Mouse (Mus musculus): ENCODE results near the gene Vwa7. TPM values are rescaled to one million over a fixed set of nuclear protein-coding genes. Genes with fewer than 3 reads are reported as not detected.

The Vwa7 gene
- polyA plus RNA-seq, 1 experiment from 2014 or later = 0.14 TPM

GRCm38 (mm10) chr17:35017706-35018030 lies 1.3 kb downstream of the Vwa7 start:
- no peak overlapping the region for H3K4me3 ChIP-seq (replicated peaks; ENCODE audit: low read length)
- H3K9me3 ChIP-seq (ENCODE audit: control insufficient read depth, low read length) = no peaks in the 10 kb centered on the region
- no peak overlapping the region for H3K9ac ChIP-seq (replicated peaks; ENCODE audit: low read depth, low read length)
- ATAC-seq = no peak
- no peak overlapping the region for H3K27ac ChIP-seq (ENCODE audit: low read length)
- no peaks in the 10 kb centered on the region for H3K27me3 ChIP-seq (replicated peaks; ENCODE audit: control insufficient read depth, insufficient read depth, low read length)
- H3K4me1 ChIP-seq (replicated peaks; ENCODE audit: control insufficient read depth, insufficient read depth, low read length) = peaks cover 12% of the 10 kb centered on the region
- no peak overlapping the region for H3K4me2 ChIP-seq (ENCODE audit: low read length)
- WGBS = 76% methylated on average over 14 of the region's 14 CpGs
- peaks cover 20% of the 10 kb centered on the region for H3K36me3 ChIP-seq (ENCODE audit: control insufficient read depth, insufficient read depth)

- no peaks in the 10 kb centered on the region for H3K27me3 ChIP-seq (replicated peaks; ENCODE audit: control insufficient read depth, insufficient read depth, low read length)
- H3K4me1 ChIP-seq (replicated peaks; ENCODE audit: control insufficient read depth, insufficient read depth, low read length) = peaks cover 12% of the 10 kb centered on the region
- ATAC-seq = no peak
- no peak overlapping the region for H3K4me3 ChIP-seq (replicated peaks; ENCODE audit: low read length)
- H3K9ac ChIP-seq (replicated peaks; ENCODE audit: low read depth, low read length) = no peak overlapping the region
- no peak overlapping the region for H3K4me2 ChIP-seq (ENCODE audit: low read length)
- H3K36me3 ChIP-seq (ENCODE audit: control insufficient read depth, insufficient read depth) = peaks cover 17% of the 10 kb centered on the region
- WGBS = 86% methylated on average over 3 of the region's 3 CpGs
- no peaks in the 10 kb centered on the region for H3K9me3 ChIP-seq (ENCODE audit: control insufficient read depth, low read length)
- H3K27ac ChIP-seq (ENCODE audit: low read length) = no peak overlapping the region
Observed at GRCm38 (mm10) chr17:35018171-35018570, 1.8 kb downstream of the Vwa7 start.

- Histone ChIP-seq H3K9me3 (ENCODE audit: control insufficient read depth, low read length) (no peaks in the 10 kb centered on the region), H3K4me2 (ENCODE audit: low read length) (no peak overlapping the region), H3K9ac (replicated peaks; ENCODE audit: low read depth, low read length) (no peak overlapping the region), H3K27ac (ENCODE audit: low read length) (no peak overlapping the region), H3K4me1 (replicated peaks; ENCODE audit: control insufficient read depth, insufficient read depth, low read length) (peaks cover 12% of the 10 kb centered on the region), H3K36me3 (ENCODE audit: control insufficient read depth, insufficient read depth) (peaks cover 5% of the 10 kb centered on the region; the same call in 1 of the 2 replicates), H3K27me3 (replicated peaks; ENCODE audit: control insufficient read depth, insufficient read depth, low read length) (no peaks in the 10 kb centered on the region), H3K4me3 (replicated peaks; ENCODE audit: low read length) (no peak overlapping the region)
- no peak for ATAC-seq
- WGBS = 72% methylated on average over 11 of the region's 11 CpGs
Observed at GRCm38 (mm10) chr17:35019894-35020293, 3.5 kb downstream of the Vwa7 start.

GRCm38 (mm10) chr17:35020551-35020950 lies 4.2 kb downstream of the Vwa7 start:
- Histone ChIP-seq H3K4me2 (ENCODE audit: low read length) (no peak overlapping the region), H3K27ac (ENCODE audit: low read length) (no peak overlapping the region), H3K36me3 (ENCODE audit: control insufficient read depth, insufficient read depth) (0 out of 2 replicates have a peak, but pooled peaks cover 2% of the 10 kb centered on the region), H3K27me3 (replicated peaks; ENCODE audit: control insufficient read depth, insufficient read depth, low read length) (no peaks in the 10 kb centered on the region), H3K9ac (replicated peaks; ENCODE audit: low read depth, low read length) (no peak overlapping the region), H3K4me1 (replicated peaks; ENCODE audit: control insufficient read depth, insufficient read depth, low read length) (peaks cover 12% of the 10 kb centered on the region), H3K4me3 (replicated peaks; ENCODE audit: low read length) (no peak overlapping the region), H3K9me3 (ENCODE audit: control insufficient read depth, low read length) (no peaks in the 10 kb centered on the region)
- 89% methylated on average over 8 of the region's 8 CpGs for WGBS
- ATAC-seq = no peak

GRCm38 (mm10) chr17:35021163-35021808 lies 4.9 kb downstream of the Vwa7 start:
- ATAC-seq = peak; percentile 68
- H3K36me3 ChIP-seq (ENCODE audit: control insufficient read depth, insufficient read depth) = no peaks in the 10 kb centered on the region
- H3K4me3 ChIP-seq (replicated peaks; ENCODE audit: low read length) = no peak overlapping the region
- peak overlapping the region; percentile 22; the same call in 1 of the 2 replicates for H3K9ac ChIP-seq (replicated peaks; ENCODE audit: low read depth, low read length)
- H3K4me1 ChIP-seq (replicated peaks; ENCODE audit: control insufficient read depth, insufficient read depth, low read length) = peaks cover 12% of the 10 kb centered on the region
- H3K27ac ChIP-seq (ENCODE audit: low read length) = no peak overlapping the region
- H3K4me2 ChIP-seq (ENCODE audit: low read length) = peak overlapping the region; percentile 35; the same call in 1 of the 2 replicates
- WGBS = 5% methylated on average over 17 of the region's 17 CpGs
- no peaks in the 10 kb centered on the region for H3K27me3 ChIP-seq (replicated peaks; ENCODE audit: control insufficient read depth, insufficient read depth, low read length)
- no peaks in the 10 kb centered on the region for H3K9me3 ChIP-seq (ENCODE audit: control insufficient read depth, low read length)

- 60% methylated on average over 6 of the region's 6 CpGs for WGBS
- no peaks in the 10 kb centered on the region for H3K36me3 ChIP-seq (ENCODE audit: control insufficient read depth, insufficient read depth)
- no peak overlapping the region for H3K9ac ChIP-seq (replicated peaks; ENCODE audit: low read depth, low read length)
- no peaks in the 10 kb centered on the region for H3K9me3 ChIP-seq (ENCODE audit: control insufficient read depth, low read length)
- no peaks in the 10 kb centered on the region for H3K27me3 ChIP-seq (replicated peaks; ENCODE audit: control insufficient read depth, insufficient read depth, low read length)
- no peak overlapping the region for H3K4me3 ChIP-seq (replicated peaks; ENCODE audit: low read length)
- no peak overlapping the region for H3K4me2 ChIP-seq (ENCODE audit: low read length)
- no peak overlapping the region for H3K27ac ChIP-seq (ENCODE audit: low read length)
- no peak for ATAC-seq
- peaks cover 15% of the 10 kb centered on the region; the same call in 1 of the 2 replicates for H3K4me1 ChIP-seq (replicated peaks; ENCODE audit: control insufficient read depth, insufficient read depth, low read length)
Observed at GRCm38 (mm10) chr17:35021842-35022477, 5.6 kb downstream of the Vwa7 start.

GRCm38 (mm10) chr17:35022541-35023060 lies 6.2 kb downstream of the Vwa7 start:
- WGBS = 96% methylated on average over 8 of the region's 8 CpGs
- no peak overlapping the region for H3K27ac ChIP-seq (ENCODE audit: low read length)
- no peak for ATAC-seq

GRCm38 (mm10) chr17:35023221-35023620 lies 6.8 kb downstream of the Vwa7 start:
- H3K4me1 ChIP-seq (replicated peaks; ENCODE audit: control insufficient read depth, insufficient read depth, low read length) = peaks cover 22% of the 10 kb centered on the region
- no peaks in the 10 kb centered on the region for H3K9me3 ChIP-seq (ENCODE audit: control insufficient read depth, low read length)
- ATAC-seq = no peak
- no peaks in the 10 kb centered on the region for H3K36me3 ChIP-seq (ENCODE audit: control insufficient read depth, insufficient read depth)
- H3K27me3 ChIP-seq (replicated peaks; ENCODE audit: control insufficient read depth, insufficient read depth, low read length) = no peaks in the 10 kb centered on the region
- no peak overlapping the region for H3K9ac ChIP-seq (replicated peaks; ENCODE audit: low read depth, low read length)
- H3K27ac ChIP-seq (ENCODE audit: low read length) = no peak overlapping the region
- 84% methylated on average over 5 of the region's 5 CpGs for WGBS
- no peak overlapping the region for H3K4me2 ChIP-seq (ENCODE audit: low read length)
- H3K4me3 ChIP-seq (replicated peaks; ENCODE audit: low read length) = no peak overlapping the region

More at GRCm38 (mm10) chr17:35022541-35023060, 6.2 kb downstream of the Vwa7 start:
- Histone ChIP-seq H3K4me2 (ENCODE audit: low read length) (no peak overlapping the region), H3K27me3 (replicated peaks; ENCODE audit: control insufficient read depth, insufficient read depth, low read length) (no peaks in the 10 kb centered on the region), H3K36me3 (ENCODE audit: control insufficient read depth, insufficient read depth) (no peaks in the 10 kb centered on the region), H3K4me1 (replicated peaks; ENCODE audit: control insufficient read depth, insufficient read depth, low read length) (peaks cover 21% of the 10 kb centered on the region), H3K9me3 (ENCODE audit: control insufficient read depth, low read length) (no peaks in the 10 kb centered on the region), H3K4me3 (replicated peaks; ENCODE audit: low read length) (no peak overlapping the region), H3K9ac (replicated peaks; ENCODE audit: low read depth, low read length) (no peak overlapping the region)

GRCm38 (mm10) chr17:35023756-35024155 lies 7.4 kb downstream of the Vwa7 start:
- peaks cover 22% of the 10 kb centered on the region for H3K4me1 ChIP-seq (replicated peaks; ENCODE audit: control insufficient read depth, insufficient read depth, low read length)
- ATAC-seq = no peak
- WGBS = 90% methylated on average over 4 of the region's 4 CpGs
- H3K27ac ChIP-seq (ENCODE audit: low read length) = no peak overlapping the region
- no peaks in the 10 kb centered on the region for H3K27me3 ChIP-seq (replicated peaks; ENCODE audit: control insufficient read depth, insufficient read depth, low read length)
- no peak overlapping the region for H3K4me2 ChIP-seq (ENCODE audit: low read length)
- no peaks in the 10 kb centered on the region for H3K9me3 ChIP-seq (ENCODE audit: control insufficient read depth, low read length)
- H3K4me3 ChIP-seq (replicated peaks; ENCODE audit: low read length) = no peak overlapping the region
- H3K36me3 ChIP-seq (ENCODE audit: control insufficient read depth, insufficient read depth) = no peaks in the 10 kb centered on the region
- H3K9ac ChIP-seq (replicated peaks; ENCODE audit: low read depth, low read length) = no peak overlapping the region

All from forebrain, embryonic 16.5 days (tissue).